Mouse (Mus musculus) ES-E14 (cell line): ENCODE data around the gene Nek8. TPM values are rescaled to one million over a fixed set of nuclear protein-coding genes. Genes with fewer than 3 reads are reported as not detected.

Experiments
- DNase-seq: peaks from one replicate; pipeline ENCODE4 v3.0.0-alpha.2; 2013; ENCODE audit warnings: low read depth, low spot score
- H3K27ac ChIP-seq: 2 replicates; pipeline ENCODE4 v1.5.1; 2012; ENCODE audit warnings: low read depth, mild to moderate bottlenecking, low read length, moderate library complexity, mixed read lengths; ENCODE audit not compliant: poor library complexity, insufficient read depth, severe bottlenecking
- H3K36me3 ChIP-seq: 2 replicates; pipeline ENCODE4 v1.6.1; 2012; ENCODE audit warnings: mild to moderate bottlenecking, low read length, moderate library complexity, mixed read lengths; ENCODE audit not compliant: control insufficient read depth, poor library complexity, insufficient read depth, severe bottlenecking
- H3K4me1 ChIP-seq, 2 experiments: fragments of 150-350 bp in 1 of 2; sonication (generic) in 1 of 2; 2 replicates each; pipeline ENCODE4 v1.6.1; 2012; ENCODE audit warnings: low read length in 2 of 2, mild to moderate bottlenecking in 1 of 2, mixed read lengths in 1 of 2; ENCODE audit not compliant: control insufficient read depth in 2 of 2, insufficient read depth in 2 of 2, poor library complexity in 1 of 2
- H3K4me3 ChIP-seq, 2 experiments: fragments of 150-350 bp in 1 of 2; sonication (generic) in 1 of 2; 2 replicates each; pipeline ENCODE4 v1.5.1; 2012; ENCODE audit warnings: low read length in 2 of 2, low read depth in 1 of 2, mild to moderate bottlenecking in 1 of 2, mixed read lengths in 1 of 2; ENCODE audit not compliant: insufficient read depth in 1 of 2, poor library complexity in 1 of 2, severe bottlenecking in 1 of 2
- H3K9ac ChIP-seq: 2 replicates; pipeline ENCODE4 v1.6.1; 2012; ENCODE audit warnings: low read depth, mild to moderate bottlenecking, low read length, mixed read lengths; ENCODE audit not compliant: poor library complexity, insufficient read depth, severe bottlenecking
- H3K9me3 ChIP-seq: fragments of 150-350 bp; sonication (generic); 2 replicates; pipeline ENCODE4 v1.6.1; 2012; ENCODE audit warnings: low read depth, mild to moderate bottlenecking, low read length; ENCODE audit not compliant: control insufficient read depth, insufficient read depth
- CHD2 ChIP-seq: IDR thresholded peaks from 2 replicates; pipeline ENCODE4 v1.6.1; 2014; ENCODE audit warnings: mild to moderate bottlenecking, low read depth, low read length, inconsistent platforms
- HCFC1 ChIP-seq: IDR thresholded peaks from 2 replicates; pipeline ENCODE4 v1.6.1; 2012; ENCODE audit warnings: low read length, inconsistent platforms, borderline replicate concordance; ENCODE audit not compliant: insufficient read depth
- MAFK ChIP-seq: IDR thresholded peaks from 2 replicates; pipeline ENCODE4 v1.6.1; 2014; ENCODE audit warnings: mild to moderate bottlenecking, low read depth, low read length, inconsistent platforms; ENCODE audit not compliant: insufficient read depth
- ZC3H11A ChIP-seq: IDR thresholded peaks from 2 replicates; pipeline ENCODE4 v1.6.1; 2012; ENCODE audit warnings: low read depth, mild to moderate bottlenecking, inconsistent platforms, low read length, borderline replicate concordance
- ZNF384 ChIP-seq: IDR thresholded peaks from 2 replicates; pipeline ENCODE4 v1.6.1; 2012; ENCODE audit warnings: low read depth, low read length, inconsistent platforms
- in situ Hi-C, 2 experiments: fragments of 600-800 bp; cut with MboI; formaldehyde crosslinking; loops; one replicate each; pipeline ENCODE4 v1.15.1; 2025; ENCODE audit warnings: low sequenced_read_pairs in 2 of 2, inconsistent platforms in 1 of 2; ENCODE audit not compliant: unreplicated experiment in 2 of 2
- total RNA-seq: library from RNA; depleted of rRNA; stranded (reverse); fragments of 300-350 nt; gene quantifications from 2 replicates; pipeline ENCODE4 v1.2.3, GENCODE M21; 2012

Nek8 gene
- total RNA-seq, 1 experiment = 15.3 TPM

GRCm38 (mm10) chr11:78194411-78195100 lies 18.1 kb upstream of the Nek8 start:
- DNase-seq = no peak
- H3K9me3 ChIP-seq = no peaks in the 10 kb centered on the region
- peak overlapping the region; percentile 55; the same call in 1 of the 2 replicates for H3K9ac ChIP-seq
- in situ Hi-C loops = no loop called here
- peak overlapping the region; percentile 42; the same call in 1 of the 2 replicates for H3K27ac ChIP-seq
- H3K4me1 ChIP-seq = peaks cover 6 to 14% of the 10 kb centered on the region in 2 experiments
- peak overlapping the region; percentile 84 to 94 for H3K4me3 ChIP-seq
- no peak for TF ChIP-seq CHD2
- no peak for TF ChIP-seq ZC3H11A
- TF ChIP-seq MAFK = no peak
- TF ChIP-seq ZNF384 = no peak
- no peak for TF ChIP-seq HCFC1
- H3K36me3 ChIP-seq = peaks cover 14% of the 10 kb centered on the region

- Histone ChIP-seq H3K27ac (no peak within 1 kb of the TSS), H3K36me3 (peaks cover 14% of the 10 kb centered on the region), H3K9ac (no peak within 1 kb of the TSS), H3K4me3 (peak within 1 kb of the TSS in 1 of 2 experiments; percentile 94; a peak in 1 of 4 replicates), H3K4me1 (peaks cover 6 to 14% of the 10 kb centered on the region in 2 experiments), H3K9me3 (no peaks in the 10 kb centered on the region)
- TF ChIP-seq MAFK = no peak
- no peak for TF ChIP-seq HCFC1
- no peak for TF ChIP-seq CHD2
- TF ChIP-seq ZNF384 = no peak
- no peak for TF ChIP-seq ZC3H11A
- in situ Hi-C loops = no loop called here
- no peak for DNase-seq
Measured at GRCm38 (mm10) chr11:78193113-78193512, 16.6 kb upstream of the Nek8 start, which contains the start of gene Proca1. Gene Proca1, plus strand, starts transcription at chr11:78193392.

- H3K9ac ChIP-seq = no peak overlapping the region
- no peak overlapping the region for H3K27ac ChIP-seq
- peaks cover 6 to 10% of the 10 kb centered on the region in 2 experiments for H3K4me1 ChIP-seq
- H3K9me3 ChIP-seq = no peaks in the 10 kb centered on the region
- no peak for DNase-seq
- in situ Hi-C loops = no loop called here
- TF ChIP-seq ZNF384 (no peak), MAFK (no peak), ZC3H11A (no peak), CHD2 (no peak), HCFC1 (no peak)
- H3K36me3 ChIP-seq = peaks cover 14% of the 10 kb centered on the region
- H3K4me3 ChIP-seq = peak overlapping the region; percentile 88 to 94; a peak in 3 of 4 replicates
Measured at GRCm38 (mm10) chr11:78190041-78190440, 13.6 kb upstream of the Nek8 start.

GRCm38 (mm10) chr11:78189234-78190040 lies 13.0 kb upstream of the Nek8 start:
- TF ChIP-seq ZNF384 (no peak), CHD2 (no peak), HCFC1 (no peak), ZC3H11A (no peak), MAFK (no peak)
- Histone ChIP-seq H3K36me3 (peaks cover 14% of the 10 kb centered on the region), H3K9ac (peak overlapping the region; percentile 94), H3K27ac (peak overlapping the region; percentile 74), H3K4me3 (peak overlapping the region; percentile 88 to 94), H3K9me3 (no peaks in the 10 kb centered on the region), H3K4me1 (peaks cover 6 to 9% of the 10 kb centered on the region in 2 experiments)
- in situ Hi-C loops = no loop called here
- DNase-seq = no peak
